Mouse (Mus musculus) gastrocnemius, postnatal 14 days (tissue): Measurements from ENCODE around the gene Paxx. TPM values are rescaled to one million over a fixed set of nuclear protein-coding genes. Genes with fewer than 3 reads are reported as not detected.

Experiments
- DNase-seq: peaks from one replicate; pipeline ENCODE4 v3.0.0; 2021; ENCODE audit warnings: mixed read lengths
- intact Hi-C: fragments of 180-260 bp; cut with DNase I; formaldehyde crosslinking; loops from one replicate; pipeline ENCODE4 v1.15.1; 2025; ENCODE audit warnings: low total_unique reads
- long read RNA-seq, 2 experiments: library from polyadenylated mRNA; stranded (forward); transcript quantifications; one replicate each; pipeline ENCODE4 v2.0.0; 2021
- total RNA-seq, 2 experiments: library from RNA; stranded (reverse); gene quantifications; 2 replicates each; pipeline ENCODE4 v1.2.3; 2021

Paxx gene
- 10 to 100 TPM; 15.7 to 18.9 TPM for total RNA-seq
- long read RNA-seq, experiment 1, transcript Paxx-204 (6 exons, 917 nt) = major isoform, 7 of 13 reads
- long read RNA-seq, experiment 1, partial matches to known transcripts = 1 of 13 reads
- long read RNA-seq, experiment 1, other reads (novel, unspliced or antisense) = 3 of 13 reads
- long read RNA-seq, experiment 2, partial matches to known transcripts = 2 of 10 reads
- long read RNA-seq, experiment 2, other reads (novel, unspliced or antisense) = 2 of 10 reads

- peak; percentile 92 for DNase-seq
- intact Hi-C loops = no loop called here
These were observed at the start of gene Paxx for GRCm38 (mm10) chr2:25460551-25461309. Gene Paxx, minus strand, starts transcription at chr2:25461094.

DNA sequence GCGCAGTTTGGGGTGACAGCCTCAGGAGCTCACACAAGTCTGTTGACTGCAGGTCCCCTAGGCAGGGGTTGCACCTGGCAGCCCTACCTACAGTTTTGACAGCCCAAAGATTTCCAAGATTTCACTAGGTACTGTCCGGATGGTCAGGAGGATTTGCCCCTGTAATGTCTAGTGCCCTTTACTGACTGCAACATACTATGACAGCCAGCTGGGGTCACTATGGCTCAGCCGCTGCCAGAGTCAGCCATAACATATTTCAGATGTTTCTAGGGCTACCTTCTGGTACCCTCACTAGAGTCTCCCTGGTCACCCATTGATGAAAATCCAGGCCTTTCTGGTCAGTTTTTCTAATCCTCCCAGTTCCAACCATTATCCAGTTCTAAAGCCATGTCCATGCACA, 49.0 kb upstream of the Paxx start:
- intact Hi-C loops = loop anchor here (2.0 to 10.0 kb wide), 2 partner anchors 39 to 65 kb away; partner anchors contain the start of genes Mamdc4 and Phpt1
- no peak for DNase-seq

DNA sequence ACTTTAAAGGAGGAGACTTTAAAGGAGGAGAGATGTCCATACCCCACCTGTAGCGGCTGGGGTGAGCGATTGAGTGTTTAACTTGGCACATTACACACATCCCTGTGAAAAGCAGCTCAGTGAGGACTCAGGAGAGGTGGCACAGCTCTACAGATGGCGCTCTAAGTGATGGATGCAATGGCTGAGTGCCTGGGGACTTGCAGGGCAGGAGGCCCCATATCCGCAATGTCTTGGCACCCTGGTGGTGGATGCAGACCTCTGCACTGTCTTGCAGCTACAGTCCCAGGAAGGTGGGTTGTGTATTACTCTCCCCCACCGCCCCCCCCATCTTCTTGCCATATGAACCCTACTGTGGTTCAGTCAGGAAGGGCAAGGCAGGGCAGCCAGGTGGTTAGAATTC, 46.1 kb upstream of the Paxx start:
- intact Hi-C loops = no loop called here

DNA sequence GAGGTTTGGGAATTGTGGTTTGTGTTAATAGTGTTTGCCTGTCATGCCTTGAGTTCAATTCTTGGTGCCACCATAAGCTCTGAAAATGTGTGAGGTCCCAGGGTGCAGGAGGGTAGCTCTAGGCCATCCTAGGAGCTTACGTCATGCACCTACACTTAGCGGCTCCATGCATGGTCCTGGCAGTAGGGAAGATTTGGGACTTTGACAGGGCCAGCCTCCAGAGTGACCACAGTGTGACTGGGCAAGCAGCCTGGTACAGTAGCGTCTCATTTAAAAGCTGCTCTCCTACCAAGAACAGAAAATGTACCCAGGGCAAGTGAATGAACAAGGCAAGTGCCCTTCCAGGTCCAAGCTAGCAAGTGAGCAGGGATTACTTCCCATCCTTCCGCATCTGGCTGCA, 45.0 kb upstream of the Paxx start:
- intact Hi-C loops = no loop called here
- DNase-seq = no peak

More for the DNA sequence above, 46.1 kb upstream of the Paxx start:
- no peak for DNase-seq

GRCm38 (mm10) chr2:25505000-25505399, 44.1 kb upstream of the Paxx start:
- no peak for DNase-seq
- intact Hi-C loops = no loop called here

- intact Hi-C loops = no loop called here
These were observed 43.6 kb upstream of the Paxx start for GRCm38 (mm10) chr2:25504538-25504937.

DNA sequence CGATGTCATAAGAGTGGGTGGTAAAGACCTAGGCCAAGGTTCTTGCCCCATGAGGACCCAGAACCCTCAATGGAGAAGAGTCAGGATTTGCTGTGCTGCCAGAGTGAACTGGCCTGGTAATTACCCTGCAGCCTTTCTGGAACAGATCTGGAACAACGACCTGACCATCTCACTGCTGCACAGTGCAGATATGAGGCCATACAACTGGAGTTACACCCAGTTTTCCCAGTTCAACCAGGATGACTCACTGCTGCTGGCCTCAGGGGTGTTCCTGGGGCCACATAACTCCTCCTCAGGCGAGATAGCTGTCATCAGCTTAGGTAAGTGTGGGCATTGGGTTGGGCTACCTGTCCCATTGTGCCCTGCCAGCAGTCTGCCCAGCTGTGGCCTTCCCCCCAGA, 41.8 kb upstream of the Paxx start:
- intact Hi-C loops = no loop called here

More at GRCm38 (mm10) chr2:25504538-25504937, 43.6 kb upstream of the Paxx start:
- no peak for DNase-seq

DNA sequence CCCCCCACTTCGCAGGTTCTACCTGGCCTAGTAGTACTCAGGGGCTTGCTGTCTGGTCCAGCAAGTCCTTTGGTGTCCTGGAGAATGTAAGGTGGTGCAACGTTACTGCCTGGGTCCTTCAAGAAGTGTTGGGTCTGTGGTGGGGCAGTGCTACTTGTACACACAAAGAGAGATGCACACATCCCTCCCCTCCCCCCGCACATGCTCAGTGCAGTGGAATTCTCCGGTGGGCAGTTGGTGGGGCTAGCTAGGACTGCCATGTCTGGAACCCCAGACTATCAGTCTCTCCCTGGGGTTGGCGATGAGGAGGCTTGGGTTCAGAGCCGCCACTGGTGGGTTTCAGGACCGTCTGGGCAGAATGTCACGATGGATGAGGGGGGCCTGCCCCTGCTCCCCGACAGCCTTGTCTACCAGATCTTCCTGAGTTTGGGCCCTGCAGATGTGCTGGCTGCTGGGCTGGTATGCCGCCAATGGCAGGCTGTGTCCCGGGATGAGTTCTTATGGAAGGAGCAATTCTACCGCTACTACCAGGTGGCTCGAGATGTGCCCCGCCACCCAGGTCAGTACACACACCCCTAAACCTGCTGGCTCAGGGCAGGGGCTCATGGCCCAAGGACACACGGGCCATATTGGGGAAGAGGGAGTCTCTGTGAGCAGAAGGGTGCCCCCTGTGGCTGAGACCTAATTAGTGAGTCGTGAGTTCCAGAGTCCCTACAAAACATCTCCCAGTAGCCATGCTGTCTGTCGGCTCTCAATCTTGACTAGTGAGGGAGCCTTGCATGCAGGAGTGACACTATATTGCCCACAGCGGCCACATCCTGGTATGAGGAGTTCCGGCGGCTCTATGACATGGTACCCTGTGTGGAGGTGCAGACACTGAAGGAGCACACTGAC, 40.9 kb upstream of the Paxx start, which contains the start of gene C8g:
C8g (minus strand) TSS at position 127 of the 894 bp plus-strand sequence.
- no peak for DNase-seq
- intact Hi-C loops = no loop called here

More for the DNA sequence above, 41.8 kb upstream of the Paxx start:
- no peak for DNase-seq

DNA sequence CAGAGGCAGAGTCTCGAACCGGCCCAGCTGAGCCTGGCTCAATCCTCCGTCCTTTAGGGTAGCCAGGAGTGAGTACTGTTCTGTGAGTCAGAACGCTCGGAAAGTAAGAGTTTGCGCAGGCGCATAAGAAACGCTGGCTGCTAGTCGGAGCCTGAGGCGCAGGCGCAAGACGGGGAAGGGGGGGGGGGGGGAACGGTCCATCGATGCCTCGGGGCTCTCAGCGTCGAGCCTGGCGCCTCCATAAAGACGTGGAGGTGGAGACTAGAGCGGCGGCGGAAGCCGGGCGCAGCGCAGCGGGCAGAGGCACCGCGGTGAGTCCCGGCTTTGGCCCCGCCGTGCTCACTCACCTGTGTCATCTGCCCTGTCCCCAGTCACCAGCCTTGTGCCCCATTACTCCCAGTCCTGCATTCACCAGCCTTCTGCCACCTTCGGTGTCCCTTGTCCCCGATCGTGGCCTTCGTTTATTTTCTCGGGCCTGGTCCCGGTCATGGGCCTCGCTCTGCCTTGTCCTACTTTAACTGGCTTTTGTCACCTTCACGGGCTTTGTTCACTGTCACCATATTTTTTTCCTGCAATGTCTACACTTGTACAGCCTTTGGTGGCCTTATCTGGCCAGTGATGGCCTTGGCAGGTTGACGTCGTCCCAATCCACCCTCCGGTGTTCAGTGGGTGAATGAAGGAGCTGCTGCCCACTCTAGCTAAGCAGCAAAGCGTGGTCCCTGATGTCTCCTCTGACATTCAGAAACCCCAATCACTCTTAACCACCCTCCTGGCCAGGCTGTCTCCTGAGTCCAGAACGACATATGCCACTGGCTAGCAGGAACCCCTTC, 39.9 kb upstream of the Paxx start, which contains the start of gene Fbxw5:
Fbxw5 (plus strand) TSS at position 175 of the 830 bp plus-strand sequence.
- intact Hi-C loops = no loop called here
- DNase-seq = peak; percentile 90

DNA sequence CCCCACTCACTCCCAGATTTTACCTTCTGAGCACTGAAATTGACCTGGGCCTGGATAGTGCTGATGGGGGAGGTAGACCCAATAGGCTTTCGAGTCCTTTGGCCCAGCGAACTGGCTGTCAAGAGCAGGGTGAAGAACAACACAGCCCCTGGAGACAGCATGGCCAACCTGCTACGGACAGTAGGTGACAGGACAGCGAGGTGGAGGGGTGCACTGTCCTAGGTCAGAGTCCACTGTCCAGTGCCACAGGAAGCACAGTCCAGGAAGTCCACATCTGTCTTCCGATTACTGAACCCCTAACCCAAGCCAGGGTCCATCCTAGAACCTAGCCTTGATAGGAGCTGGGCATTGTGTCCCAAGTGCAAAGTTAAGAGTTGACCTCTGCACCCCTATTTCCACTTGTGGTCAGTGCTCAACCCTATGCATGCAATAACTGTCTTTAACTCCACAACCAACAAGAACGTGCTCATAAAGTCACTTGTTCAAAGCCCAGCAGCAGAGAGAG, 39.2 kb upstream of the Paxx start:
- no peak for DNase-seq
- intact Hi-C loops = no loop called here

DNA sequence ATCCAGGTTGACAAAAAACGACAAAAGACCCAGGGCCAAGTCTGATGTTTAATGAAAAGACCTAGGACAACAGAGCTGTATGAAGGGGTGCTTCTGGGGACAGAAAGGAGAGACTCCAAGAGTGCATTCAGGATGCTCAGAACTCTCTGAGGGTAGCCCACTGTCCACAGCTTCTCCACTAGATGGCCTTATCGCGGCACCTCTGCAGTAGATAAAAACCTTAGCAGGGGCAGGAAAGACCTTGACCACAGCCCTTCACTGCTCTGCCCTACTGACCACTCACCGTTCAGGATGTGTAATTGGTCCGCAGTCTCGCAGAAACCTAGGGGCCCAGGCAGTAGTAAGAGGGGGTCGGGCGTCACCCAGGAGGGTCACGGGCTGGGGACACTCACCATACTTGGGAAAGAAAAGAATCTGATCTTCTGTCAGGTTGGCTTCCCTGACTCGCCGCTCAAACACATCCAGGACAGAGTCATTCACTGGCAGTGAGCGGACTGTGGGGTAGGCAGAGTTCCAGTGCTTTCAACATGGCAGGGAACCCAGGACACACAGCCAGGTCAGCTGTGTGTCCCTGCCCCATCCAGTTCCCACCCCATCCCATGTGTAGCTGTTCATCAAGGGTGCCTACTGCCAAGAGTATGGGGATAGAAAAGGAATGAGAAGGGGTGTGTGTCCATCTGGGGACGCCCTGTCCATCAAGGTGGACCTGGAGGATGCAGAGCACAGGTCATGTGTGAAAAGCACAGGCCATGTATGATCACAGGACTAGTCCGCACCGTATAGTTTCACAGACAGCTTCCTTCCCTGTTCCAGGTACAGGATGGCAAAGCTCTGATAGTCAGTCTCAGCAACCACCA, 38.0 kb upstream of the Paxx start:
- intact Hi-C loops = no loop called here

GRCm38 (mm10) chr2:25497846-25498575, 37.1 kb upstream of the Paxx start:
- no peak for DNase-seq
- intact Hi-C loops = no loop called here

More for the DNA sequence above, 38.0 kb upstream of the Paxx start:
- no peak for DNase-seq

GRCm38 (mm10) chr2:25496462-25496861, 35.6 kb upstream of the Paxx start:
- intact Hi-C loops = no loop called here
- DNase-seq = no peak

GRCm38 (mm10) chr2:25493476-25493961, 32.6 kb upstream of the Paxx start, which contains the start of gene Lcn12:
Gene Lcn12, minus strand, starts transcription at chr2:25493911.
- intact Hi-C loops = no loop called here
- no peak for DNase-seq

GRCm38 (mm10) chr2:25492988-25493387, 32.1 kb upstream of the Paxx start:
- no peak for DNase-seq
- intact Hi-C loops = no loop called here

- DNase-seq = no peak
- intact Hi-C loops = no loop called here
These were observed 27.8 kb upstream of the Paxx start for GRCm38 (mm10) chr2:25488671-25489068.
